Mouse (Mus musculus) ES-Bruce4 (cell line): ENCODE results near the gene Ltn1. TPM values are rescaled to one million over a fixed set of nuclear protein-coding genes. Genes with fewer than 3 reads are reported as not detected.

Experiments
- H3K27ac ChIP-seq: 2 replicates; pipeline ENCODE4 v1.5.1; 2012; ENCODE audit warnings: low read length, inconsistent platforms; ENCODE audit not compliant: insufficient read depth
- H3K27me3 ChIP-seq: 2 replicates; pipeline ENCODE4 v1.6.1; 2012; ENCODE audit warnings: mild to moderate bottlenecking, low read length, inconsistent platforms; ENCODE audit not compliant: control insufficient read depth, poor library complexity, insufficient read depth, severe bottlenecking
- H3K36me3 ChIP-seq: 2 replicates; pipeline ENCODE4 v1.6.1; 2012; ENCODE audit warnings: inconsistent platforms, mild to moderate bottlenecking, low read length, moderate library complexity; ENCODE audit not compliant: control insufficient read depth, poor library complexity, insufficient read depth, severe bottlenecking
- H3K4me1 ChIP-seq: one replicate; pipeline ENCODE4 v1.8.1; 2011; ENCODE audit warnings: low read length; ENCODE audit not compliant: control insufficient read depth, insufficient read depth
- H3K4me3 ChIP-seq: 2 replicates; pipeline ENCODE4 v1.5.1; 2011; ENCODE audit warnings: low read depth, mild to moderate bottlenecking, low read length
- H3K9ac ChIP-seq: 2 replicates; pipeline ENCODE4 v1.6.1; 2012; ENCODE audit warnings: low read depth, mild to moderate bottlenecking, inconsistent platforms; ENCODE audit not compliant: poor library complexity, severe bottlenecking
- H3K9me3 ChIP-seq: replicated peaks from 2 replicates; pipeline ENCODE4 v1.6.1; 2012; ENCODE audit warnings: mild to moderate bottlenecking, low read length, inconsistent platforms; ENCODE audit not compliant: control insufficient read depth, poor library complexity, insufficient read depth, severe bottlenecking
- CTCF ChIP-seq: IDR thresholded peaks from one replicate; pipeline ENCODE4 v1.8.1; 2011; ENCODE audit warnings: low read depth, low read length
- EP300 ChIP-seq: IDR thresholded peaks from 2 replicates; pipeline ENCODE4 v1.6.1; 2011; ENCODE audit warnings: low read depth, low read length; ENCODE audit not compliant: insufficient read depth
- POLR2A ChIP-seq: IDR thresholded peaks from one replicate; pipeline ENCODE4 v1.8.1; 2011; ENCODE audit warnings: low read length; ENCODE audit not compliant: insufficient read depth
- polyA plus RNA-seq: library from polyadenylated mRNA; stranded (reverse); fragments of >200 nt; gene quantifications from 2 replicates; pipeline ENCODE4 v1.2.4, GENCODE M21; 2011; ENCODE audit warnings: low read depth; ENCODE audit not compliant: missing spikeins, insufficient read depth, insufficient read length

The Ltn1 gene
- polyA plus RNA-seq, 1 experiment, result 29.0 TPM

DNA sequence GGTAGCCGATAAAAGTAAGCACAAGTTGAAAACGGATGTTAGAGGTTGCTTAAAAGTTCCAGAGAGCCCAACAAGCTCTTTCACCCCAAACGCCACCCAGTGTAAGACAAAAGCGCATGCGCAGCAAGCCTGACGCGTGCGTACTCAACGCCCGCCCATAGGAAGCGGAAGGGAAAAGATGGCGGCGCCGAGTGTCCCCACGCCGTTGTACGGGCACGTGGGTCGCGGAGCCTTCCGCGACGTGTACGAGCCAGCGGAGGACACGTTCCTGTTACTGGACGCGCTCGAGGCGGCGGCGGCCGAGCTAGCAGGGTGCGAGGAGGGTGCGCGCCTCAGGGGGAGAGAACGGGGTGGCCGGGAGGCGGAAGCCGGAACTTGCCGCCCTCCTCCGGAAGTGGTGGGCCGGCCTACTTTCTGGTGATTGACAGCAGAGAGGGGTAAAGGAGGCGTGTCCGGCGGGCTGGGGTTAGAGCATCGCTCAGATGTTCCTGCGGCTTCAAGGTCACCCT lies 78.3 kb downstream of the Ltn1 start, which contains the start of gene N6amt1:
N6amt1 (plus strand) TSS at position 111 of the 509 bp plus-strand sequence.
- Histone ChIP-seq H3K27me3 (no peaks in the 10 kb centered on the region), H3K4me1 (no peaks in the 10 kb centered on the region), H3K27ac (peak within 1 kb of the TSS; percentile 23; the same call in 1 of the 2 replicates), H3K36me3 (peaks cover 7% of the 10 kb centered on the region; the same call in 1 of the 2 replicates), H3K9me3 (no peaks in the 10 kb centered on the region), H3K9ac (peak within 1 kb of the TSS; percentile 41), H3K4me3 (peak within 1 kb of the TSS; percentile 75)
- TF ChIP-seq CTCF (no peak), EP300 (no peak), POLR2A (no peak)

DNA sequence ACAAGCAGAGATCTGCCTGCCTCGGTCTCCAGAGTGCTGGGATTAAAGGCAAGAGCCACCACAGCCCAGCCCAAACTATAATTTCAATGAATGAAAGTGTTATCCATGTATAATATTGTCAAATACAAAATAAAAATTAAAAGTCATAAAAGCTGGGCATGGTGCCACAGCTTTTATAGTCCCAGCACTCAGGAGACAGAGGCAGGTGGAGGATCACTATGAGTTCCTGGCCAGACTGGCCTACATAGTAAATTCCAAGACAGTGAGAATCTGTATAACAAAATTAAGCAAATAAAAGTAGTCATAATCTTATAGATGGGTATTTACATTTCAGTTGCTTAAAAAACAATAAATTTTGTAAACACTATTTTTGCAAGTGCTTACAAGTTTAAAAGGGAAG lies 78.8 kb downstream of the Ltn1 start:
- TF ChIP-seq EP300, result no peak
- TF ChIP-seq POLR2A, result no peak
- TF ChIP-seq CTCF, result no peak
- Histone ChIP-seq H3K27me3 (no peaks in the 10 kb centered on the region), H3K4me1 (no peaks in the 10 kb centered on the region), H3K9me3 (no peaks in the 10 kb centered on the region), H3K9ac (no peak overlapping the region), H3K27ac (no peak overlapping the region), H3K4me3 (no peak overlapping the region), H3K36me3 (0 out of 2 replicates have a peak, but pooled peaks cover 4% of the 10 kb centered on the region)

DNA sequence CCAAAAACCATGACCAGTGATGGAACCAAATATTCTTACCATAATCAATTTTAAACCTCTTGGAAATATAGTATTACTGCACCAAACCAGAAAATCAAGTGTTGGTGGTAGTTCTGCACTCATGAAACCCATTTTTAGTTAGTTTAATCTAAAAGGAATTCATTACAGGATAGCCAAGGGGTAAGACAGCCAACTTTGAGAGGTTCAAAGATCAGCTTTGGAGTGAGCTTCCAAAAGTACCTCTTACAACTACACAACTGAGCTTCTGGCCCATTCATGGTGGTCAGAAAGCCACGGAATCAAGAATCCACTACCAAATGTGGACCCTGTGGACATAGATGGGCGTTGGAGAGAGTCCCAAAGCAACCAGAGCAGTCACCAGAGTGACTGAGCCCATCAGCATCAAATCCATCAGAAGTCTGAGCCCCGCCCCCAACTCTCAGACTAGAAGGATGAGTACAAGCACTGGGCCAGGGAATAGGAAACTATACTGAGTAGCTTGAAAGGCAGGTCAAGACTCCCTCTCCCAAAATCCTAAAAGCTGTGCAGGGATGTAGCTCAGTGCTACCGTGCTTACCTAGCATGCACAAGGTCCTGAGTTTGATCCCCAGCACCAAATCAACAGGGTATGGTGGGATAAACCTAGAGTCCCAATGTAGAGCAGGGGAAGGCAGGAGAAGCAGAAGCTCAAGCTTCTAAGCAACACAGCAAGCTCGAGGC lies 80.9 kb downstream of the Ltn1 start:
- Histone ChIP-seq H3K36me3 (no peaks in the 10 kb centered on the region), H3K27ac (no peak overlapping the region)

GRCm38 (mm10) chr16:87348133-87348532 lies 84.3 kb downstream of the Ltn1 start:
- TF ChIP-seq EP300 (no peak), CTCF (no peak)
- H3K9me3 ChIP-seq, result no peaks in the 10 kb centered on the region
- H3K27me3 ChIP-seq, result no peaks in the 10 kb centered on the region
- no peak overlapping the region for H3K9ac ChIP-seq
- H3K4me3 ChIP-seq, result no peak overlapping the region
- H3K36me3 ChIP-seq, result no peaks in the 10 kb centered on the region
- no peak overlapping the region for H3K27ac ChIP-seq
- no peaks in the 10 kb centered on the region for H3K4me1 ChIP-seq

More for the DNA sequence above, 80.9 kb downstream of the Ltn1 start:
- TF ChIP-seq CTCF (no peak), POLR2A (no peak), EP300 (no peak)
- Histone ChIP-seq H3K4me1 (no peaks in the 10 kb centered on the region), H3K27me3 (no peaks in the 10 kb centered on the region), H3K9me3 (no peaks in the 10 kb centered on the region), H3K9ac (no peak overlapping the region), H3K4me3 (no peak overlapping the region)

DNA sequence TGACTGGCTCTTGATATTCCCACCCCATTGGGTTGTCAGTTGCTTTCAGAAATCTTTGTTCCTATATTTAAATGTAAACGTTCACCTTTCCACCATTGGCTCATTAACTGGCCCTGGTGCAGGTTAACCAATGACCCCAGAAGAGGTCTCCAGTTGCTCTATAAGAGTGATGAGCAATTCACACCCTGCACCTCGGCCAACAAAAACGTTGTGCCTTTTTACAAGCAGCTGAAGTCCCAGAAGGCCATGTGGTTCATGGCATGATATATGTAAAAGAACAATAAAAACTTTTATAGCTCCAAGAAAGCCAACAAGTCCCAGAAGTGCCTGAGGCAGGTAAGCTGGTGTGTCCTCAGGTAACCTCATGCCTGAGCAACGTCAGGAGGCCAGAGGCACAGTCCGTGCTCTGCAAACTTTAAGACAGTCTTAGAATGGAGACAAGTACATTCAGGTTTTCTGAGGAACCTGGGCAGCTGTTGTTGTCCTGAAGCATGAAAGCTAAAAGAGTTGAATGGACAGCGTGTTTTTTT lies 91.3 kb downstream of the Ltn1 start:
- no peaks in the 10 kb centered on the region for H3K9me3 ChIP-seq
- no peak for TF ChIP-seq EP300
- no peak for TF ChIP-seq POLR2A
- no peak for TF ChIP-seq CTCF
- no peak overlapping the region for H3K4me3 ChIP-seq
- no peaks in the 10 kb centered on the region for H3K4me1 ChIP-seq
- no peak overlapping the region for H3K9ac ChIP-seq
- no peak overlapping the region for H3K27ac ChIP-seq
- no peaks in the 10 kb centered on the region for H3K36me3 ChIP-seq
- no peaks in the 10 kb centered on the region for H3K27me3 ChIP-seq

DNA sequence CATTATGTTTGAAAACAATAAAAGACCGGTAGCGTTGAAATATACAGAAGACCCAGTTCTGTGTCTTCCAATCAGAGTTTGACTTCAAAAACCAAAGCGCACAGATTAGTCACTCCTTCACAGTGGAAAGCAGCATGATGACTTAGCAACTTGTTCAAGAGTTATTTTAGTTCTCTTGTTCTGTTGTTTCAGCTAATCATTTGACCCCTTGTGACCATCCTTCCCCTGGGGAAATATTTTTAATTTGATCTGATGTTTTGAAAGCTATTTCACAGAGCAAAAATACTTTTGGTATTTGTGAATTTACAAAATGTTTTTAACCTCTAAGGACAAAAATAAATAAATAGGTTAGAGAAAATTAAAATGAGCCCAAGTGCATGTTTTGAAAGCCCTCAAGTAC lies 97.7 kb downstream of the Ltn1 start:
- H3K9ac ChIP-seq, result no peak overlapping the region
- H3K4me1 ChIP-seq, result no peaks in the 10 kb centered on the region
- H3K27me3 ChIP-seq, result no peaks in the 10 kb centered on the region
- no peaks in the 10 kb centered on the region for H3K9me3 ChIP-seq
- no peak overlapping the region for H3K4me3 ChIP-seq
- TF ChIP-seq CTCF, result no peak
- H3K36me3 ChIP-seq, result no peaks in the 10 kb centered on the region
- no peak overlapping the region for H3K27ac ChIP-seq
